Mouse (Mus musculus) left cerebral cortex, postnatal 10 days (tissue): ENCODE data around the gene Hsf5. TPM values are rescaled to one million over a fixed set of nuclear protein-coding genes. Genes with fewer than 3 reads are reported as not detected.
A peak's percentile ranks its signal among the peaks of the same experiment; 100 is the strongest.

Experiments used
- DNase-seq, 2 experiments: peaks; one replicate each; pipeline ENCODE4 v3.0.0; 2021 to 2022; ENCODE audit warnings: low spot score in 2 of 2, mixed read lengths in 1 of 2; ENCODE audit errors: extremely low spot score in 1 of 2
- intact Hi-C: fragments of 180-260 bp; cut with DNase I; formaldehyde crosslinking; loops from one replicate; pipeline ENCODE4 v1.15.1; 2025
- total RNA-seq, 2 experiments: library from RNA; stranded (reverse); gene quantifications; 2 replicates each; pipeline ENCODE4 v1.2.3; 2021

The Hsf5 gene
- total RNA-seq, 2 experiments from 2014 or later, result 0.24 to 0.56 TPM

GRCm38 (mm10) chr11:87615952-87616351 is 1.0 kb upstream of the Hsf5 start:
- intact Hi-C loops, result no loop called here
- no peak for DNase-seq

- intact Hi-C loops, result no loop called here
- DNase-seq, result no peak
Observed at GRCm38 (mm10) chr11:87617606-87618005, 642 bp downstream of the Hsf5 start.

GRCm38 (mm10) chr11:87623160-87623559 is 6.2 kb downstream of the Hsf5 start:
- intact Hi-C loops, result no loop called here
- no peak for DNase-seq

- intact Hi-C loops, result no loop called here
- DNase-seq, result peak in 1 of 2 experiments; percentile 43
Observed at GRCm38 (mm10) chr11:87629859-87630258, 12.9 kb downstream of the Hsf5 start.

- DNase-seq, result no peak
- intact Hi-C loops, result no loop called here
Observed at GRCm38 (mm10) chr11:87638793-87639192, 21.8 kb downstream of the Hsf5 start.

GRCm38 (mm10) chr11:87639206-87639605 is 22.2 kb downstream of the Hsf5 start:
- peak in 1 of 2 experiments; percentile 70 for DNase-seq
- intact Hi-C loops, result no loop called here

- DNase-seq, result no peak
- intact Hi-C loops, result no loop called here
Observed at GRCm38 (mm10) chr11:87642865-87643264, 25.9 kb downstream of the Hsf5 start.

GRCm38 (mm10) chr11:87654693-87655092 is 37.7 kb downstream of the Hsf5 start:
- intact Hi-C loops, result no loop called here
- no peak for DNase-seq

- intact Hi-C loops, result no loop called here
- DNase-seq, result no peak
Observed at GRCm38 (mm10) chr11:87659216-87659615, 42.3 kb downstream of the Hsf5 start.

- intact Hi-C loops, result loop anchor here (2.0 to 5.0 kb wide), 3 partner anchors 75 to 155 kb away; partner anchors contain the start of gene Supt4a
- DNase-seq, result peak; percentile 72 to 83
Observed at GRCm38 (mm10) chr11:87662407-87662806, 45.4 kb downstream of the Hsf5 start, which contains the start of gene Rnf43. TSS of gene Rnf43 (plus strand) at chr11:87662722.

GRCm38 (mm10) chr11:87662822-87663221 is 45.9 kb downstream of the Hsf5 start:
- intact Hi-C loops, result loop anchor here (2.0 to 5.0 kb wide), 3 partner anchors 74 to 154 kb away; partner anchors contain the start of gene Supt4a

GRCm38 (mm10) chr11:87663948-87664347 is 47.0 kb downstream of the Hsf5 start:
- intact Hi-C loops, result loop anchor here (2.0 to 5.0 kb wide), 3 partner anchors 73 to 153 kb away; partner anchors contain the start of gene Supt4a
- DNase-seq, result no peak

More at GRCm38 (mm10) chr11:87662822-87663221, 45.9 kb downstream of the Hsf5 start:
- DNase-seq, result no peak

GRCm38 (mm10) chr11:87664521-87664920 is 47.6 kb downstream of the Hsf5 start:
- DNase-seq, result no peak
- intact Hi-C loops, result loop anchor here (5.0 kb wide), 2 partner anchors 73 to 153 kb away; partner anchors contain the start of gene Supt4a

- intact Hi-C loops, result no loop called here
- DNase-seq, result no peak
Observed at GRCm38 (mm10) chr11:87665224-87665623, 48.3 kb downstream of the Hsf5 start.

- DNase-seq, result no peak
- intact Hi-C loops, result no loop called here
Observed at GRCm38 (mm10) chr11:87665658-87666057, 48.7 kb downstream of the Hsf5 start.

- no peak for DNase-seq
- intact Hi-C loops, result no loop called here
Observed at GRCm38 (mm10) chr11:87666256-87667035, 49.5 kb downstream of the Hsf5 start.

- DNase-seq, result no peak
Observed at GRCm38 (mm10) chr11:87667107-87668090, 50.4 kb downstream of the Hsf5 start.

GRCm38 (mm10) chr11:87673282-87673681 is 56.3 kb downstream of the Hsf5 start:
- no peak for DNase-seq
- intact Hi-C loops, result loop anchor here (5.0 kb wide), 1 partner anchor 34 kb away; no protein-coding TSS in a partner anchor

More at GRCm38 (mm10) chr11:87667107-87668090, 50.4 kb downstream of the Hsf5 start:
- intact Hi-C loops, result no loop called here

- intact Hi-C loops, result no loop called here
Observed at GRCm38 (mm10) chr11:87675606-87676005, 58.6 kb downstream of the Hsf5 start.

More at GRCm38 (mm10) chr11:87675606-87676005, 58.6 kb downstream of the Hsf5 start:
- no peak for DNase-seq
